Mouse (Mus musculus) forebrain, embryonic 11.5 days (tissue): Measurements from ENCODE around the gene Eif2a. TPM values are rescaled to one million over a fixed set of nuclear protein-coding genes. Genes with fewer than 3 reads are reported as not detected.

Source experiments
- ATAC-seq: fragments of 200-750 bp; cut with Nextera tagmentation; replicated peaks from 2 replicates; pipeline ENCODE4 v1.8.0; 2017; ENCODE audit warnings: moderate TSS enrichment; ENCODE audit not compliant: low FRiP score
- DNase-seq: peaks from one replicate; pipeline ENCODE4 v3.0.0-alpha.2; 2017; ENCODE audit warnings: low spot score
- H3K27ac ChIP-seq: fragments of 300-500 bp; sonication (generic); 2 replicates; pipeline ENCODE4 v1.5.1; 2014; ENCODE audit warnings: low read depth, low read length
- H3K27me3 ChIP-seq: fragments of 300-500 bp; sonication (generic); 2 replicates; pipeline ENCODE4 v1.6.1; 2014; ENCODE audit warnings: mild to moderate bottlenecking, low read length, mixed read lengths; ENCODE audit not compliant: control insufficient read depth, insufficient read depth
- H3K36me3 ChIP-seq: fragments of 300-500 bp; sonication (generic); 2 replicates; pipeline ENCODE4 v1.6.1; 2014; ENCODE audit warnings: mild to moderate bottlenecking, low read length, moderate library complexity, mixed read lengths; ENCODE audit not compliant: control insufficient read depth, insufficient read depth
- H3K4me1 ChIP-seq: fragments of 300-500 bp; sonication (generic); replicated peaks from 2 replicates; pipeline ENCODE4 v1.6.1; 2014; ENCODE audit warnings: low read length, mixed read lengths; ENCODE audit not compliant: control insufficient read depth, insufficient read depth
- H3K4me2 ChIP-seq: fragments of 300-500 bp; sonication (generic); 2 replicates; pipeline ENCODE4 v1.6.1; 2014; ENCODE audit warnings: low read depth, mild to moderate bottlenecking, low read length, moderate library complexity, mixed read lengths; ENCODE audit not compliant: severe bottlenecking
- H3K4me3 ChIP-seq: fragments of 300-500 bp; sonication (generic); 2 replicates; pipeline ENCODE4 v1.5.1; 2014; ENCODE audit warnings: low read depth, low read length
- H3K9ac ChIP-seq: fragments of 300-500 bp; sonication (generic); 2 replicates; pipeline ENCODE4 v1.6.1; 2014; ENCODE audit warnings: low read length
- H3K9me3 ChIP-seq: fragments of 300-500 bp; sonication (generic); 2 replicates; pipeline ENCODE4 v1.6.1; 2016; ENCODE audit warnings: low read length, mixed read lengths; ENCODE audit not compliant: control insufficient read depth
- WGBS: fragments of 180-500 bp; shearing (Covaris S2); extraction: QIAGEN DNeasy Blood & Tissue Kit; methylation state at CpG from one replicate; pipeline ENCODE4 v1.1.7; 2014; 5-methylcytosine and 5-hydroxymethylcytosine counted together
- polyA plus RNA-seq: library from polyadenylated mRNA; unstranded; fragments of >200 nt; fragmentation: Nextera tagmentation; extraction: Ambion mirVana; gene quantifications from 2 replicates; pipeline ENCODE4 v1.2.1, GENCODE M21; 2014

Gene Eif2a
- polyA plus RNA-seq, 1 experiment from 2014 or later: 61.9 TPM

GRCm38 (mm10) chr3:58503720-58504333 is 21.8 kb upstream of the Eif2a start:
- H3K27ac ChIP-seq: no peak overlapping the region
- H3K27me3 ChIP-seq: no peaks in the 10 kb centered on the region
- H3K36me3 ChIP-seq: no peaks in the 10 kb centered on the region
- DNase-seq (no peak), ATAC-seq (no peak)
- no peaks in the 10 kb centered on the region for H3K4me1 ChIP-seq
- H3K9me3 ChIP-seq: no peaks in the 10 kb centered on the region
- WGBS: 59% methylated on average over 3 of the region's 3 CpGs
- H3K4me3 ChIP-seq: no peak overlapping the region
- no peak overlapping the region for H3K9ac ChIP-seq
- no peak overlapping the region for H3K4me2 ChIP-seq

DNA sequence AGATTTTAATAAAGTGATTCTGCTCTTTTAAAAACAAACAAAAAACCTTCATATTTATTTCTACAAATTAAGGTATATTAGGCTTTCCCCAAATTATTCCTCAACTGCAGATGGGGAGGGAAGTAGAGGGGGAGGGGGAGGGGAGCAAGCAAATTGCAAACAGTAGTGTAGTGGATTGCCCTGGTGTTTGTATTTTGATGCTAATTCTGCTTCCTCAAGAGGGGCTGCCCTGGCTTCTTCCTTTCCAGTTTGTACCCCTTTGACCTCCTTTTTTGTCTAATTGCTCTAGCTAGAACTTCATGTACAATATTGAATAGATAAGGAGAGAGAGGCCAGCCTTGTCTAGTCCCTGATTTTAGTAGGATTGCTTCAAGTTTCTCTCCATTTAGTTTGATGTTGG is 20.9 kb upstream of the Eif2a start:
- no peak for DNase-seq
- no peaks in the 10 kb centered on the region for H3K36me3 ChIP-seq
- H3K9me3 ChIP-seq: no peaks in the 10 kb centered on the region
- no peak overlapping the region for H3K9ac ChIP-seq
- ATAC-seq: no peak
- H3K27me3 ChIP-seq: no peaks in the 10 kb centered on the region
- H3K4me2 ChIP-seq: no peak overlapping the region
- H3K4me1 ChIP-seq: no peaks in the 10 kb centered on the region
- H3K27ac ChIP-seq: no peak overlapping the region
- no peak overlapping the region for H3K4me3 ChIP-seq

GRCm38 (mm10) chr3:58508020-58508750 is 17.4 kb upstream of the Eif2a start:
- no peak for DNase-seq
- no peak overlapping the region for H3K27ac ChIP-seq

GRCm38 (mm10) chr3:58511581-58511980 is 14.0 kb upstream of the Eif2a start:
- no peaks in the 10 kb centered on the region for H3K9me3 ChIP-seq
- H3K4me2 ChIP-seq: no peak overlapping the region
- H3K27me3 ChIP-seq: no peaks in the 10 kb centered on the region
- ATAC-seq (no peak), DNase-seq (no peak)
- no peak overlapping the region for H3K9ac ChIP-seq
- H3K4me3 ChIP-seq: no peak overlapping the region
- no peak overlapping the region for H3K27ac ChIP-seq
- H3K36me3 ChIP-seq: no peaks in the 10 kb centered on the region
- no peaks in the 10 kb centered on the region for H3K4me1 ChIP-seq

More at GRCm38 (mm10) chr3:58508020-58508750, 17.4 kb upstream of the Eif2a start:
- Histone ChIP-seq H3K4me3 (no peak overlapping the region), H3K4me2 (no peak overlapping the region), H3K4me1 (no peaks in the 10 kb centered on the region), H3K9ac (no peak overlapping the region), H3K9me3 (no peaks in the 10 kb centered on the region), H3K27me3 (no peaks in the 10 kb centered on the region), H3K36me3 (no peaks in the 10 kb centered on the region)
- no peak for ATAC-seq
- 88% methylated on average over 7 of the region's 7 CpGs for WGBS

- ATAC-seq: no peak
- Histone ChIP-seq H3K4me2 (no peak overlapping the region), H3K27ac (no peak overlapping the region), H3K9me3 (no peaks in the 10 kb centered on the region), H3K9ac (no peak overlapping the region), H3K27me3 (no peaks in the 10 kb centered on the region), H3K4me1 (no peaks in the 10 kb centered on the region), H3K4me3 (no peak overlapping the region), H3K36me3 (no peaks in the 10 kb centered on the region)
- no peak for DNase-seq
- 87% methylated on average over 3 of the region's 3 CpGs for WGBS
Measured at GRCm38 (mm10) chr3:58512740-58513139, 12.9 kb upstream of the Eif2a start.

GRCm38 (mm10) chr3:58513483-58513882 is 12.1 kb upstream of the Eif2a start:
- Histone ChIP-seq H3K36me3 (no peaks in the 10 kb centered on the region), H3K27me3 (no peaks in the 10 kb centered on the region), H3K4me1 (no peaks in the 10 kb centered on the region), H3K4me2 (no peak overlapping the region), H3K27ac (no peak overlapping the region), H3K9me3 (no peaks in the 10 kb centered on the region), H3K4me3 (no peak overlapping the region), H3K9ac (no peak overlapping the region)
- ATAC-seq (no peak), DNase-seq (no peak)
- 90% methylated on average over 4 of the region's 4 CpGs for WGBS

GRCm38 (mm10) chr3:58515947-58516601 is 9.5 kb upstream of the Eif2a start:
- 87% methylated on average over 1 of the region's 1 CpGs for WGBS
- ATAC-seq (no peak), DNase-seq (no peak)
- no peak overlapping the region for H3K9ac ChIP-seq
- no peaks in the 10 kb centered on the region for H3K27me3 ChIP-seq
- H3K4me1 ChIP-seq: no peaks in the 10 kb centered on the region
- H3K36me3 ChIP-seq: no peaks in the 10 kb centered on the region; the same call in 1 of the 2 replicates
- H3K9me3 ChIP-seq: no peaks in the 10 kb centered on the region
- H3K27ac ChIP-seq: no peak overlapping the region
- no peak overlapping the region for H3K4me3 ChIP-seq
- no peak overlapping the region for H3K4me2 ChIP-seq

DNA sequence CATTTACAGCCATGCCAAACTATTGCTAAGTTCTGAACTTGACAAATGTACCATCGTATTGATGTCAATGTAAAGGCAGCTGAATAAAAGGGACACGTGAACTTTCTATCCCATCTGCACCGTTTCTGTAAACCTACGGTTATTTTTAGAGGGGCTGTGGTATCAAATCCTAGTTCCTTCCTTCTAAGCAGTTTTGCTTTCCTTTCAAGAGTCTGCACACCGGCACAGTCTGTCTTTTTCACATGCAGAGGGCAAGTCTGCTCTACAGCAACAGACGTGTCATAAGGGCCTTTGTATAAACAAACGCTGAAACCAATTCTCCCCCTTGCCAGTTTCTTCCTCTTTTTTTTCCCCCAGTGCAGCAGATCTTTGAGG is 9.0 kb upstream of the Eif2a start:
- H3K27ac ChIP-seq: no peak overlapping the region

More for the DNA sequence above, 9.0 kb upstream of the Eif2a start:
- WGBS: 83% methylated on average over 7 of the region's 7 CpGs
- H3K9me3 ChIP-seq: no peaks in the 10 kb centered on the region
- DNase-seq: no peak
- ATAC-seq: no peak
- no peaks in the 10 kb centered on the region for H3K4me1 ChIP-seq
- H3K4me3 ChIP-seq: no peak overlapping the region
- H3K4me2 ChIP-seq: no peak overlapping the region
- H3K9ac ChIP-seq: no peak overlapping the region
- peaks cover 3% of the 10 kb centered on the region; the same call in 1 of the 2 replicates for H3K36me3 ChIP-seq
- H3K27me3 ChIP-seq: no peaks in the 10 kb centered on the region
